Comparison of ENCODE assay signal across 10 mouse cellular contexts in the genomic region with DNA sequence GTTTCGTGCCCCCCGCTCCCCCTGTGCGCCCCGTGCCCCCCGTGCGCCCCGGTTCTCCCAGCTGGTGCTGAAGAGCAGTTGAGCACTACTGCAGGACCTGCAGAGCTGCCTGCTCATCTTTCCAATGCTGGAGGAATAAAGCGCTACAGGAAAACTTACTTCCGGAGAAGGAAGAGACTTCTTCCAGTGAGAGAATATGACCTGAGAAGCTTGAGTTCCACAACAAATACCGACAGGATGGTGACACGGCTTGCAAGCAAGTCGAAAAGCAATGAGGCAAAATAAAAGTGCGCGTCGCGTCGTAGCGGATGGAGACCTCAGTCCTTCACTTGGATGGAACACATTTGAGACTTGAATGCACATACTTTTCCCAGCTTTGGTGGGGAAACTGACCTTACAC. TPM values are rescaled to one million over a fixed set of nuclear protein-coding genes. Genes with fewer than 3 reads are reported as not detected.
DNase-seq lines count a peak whose midpoint lies in the region; ATAC-seq lines count a peak whose summit lies in the region.
"Had no signal": no experiment of that assay in that cellular context is flagged by ENCODE, and none has a peak within 500 bp of the region (broad histone marks: within the 10 kb centered on the region; RNA-seq: fewer than 3 reads in every experiment).

No protein-coding gene starts in this region.

- DNase-seq in kidney, postnatal 14 days, result no peak
- peak; percentile 43 for DNase-seq in embryonic facial prominence, embryonic 11.5 days (ENCODE audit: low spot score)
- DNase-seq in lung, postnatal 4 days, result no peak
- DNase-seq in yolk sac, embryonic 10.5 days (ENCODE audit: low spot score), result no peak
- DNase-seq: right cerebral cortex, postnatal 25 days had no signal

- H3K4me2 ChIP-seq in kidney, embryonic 15.5 days, result peak overlapping the region; percentile 40
- H3K4me2 ChIP-seq in embryonic facial prominence, embryonic 11.5 days (ENCODE audit: low read depth, low read length), result peak overlapping the region; percentile 66
- peak overlapping the region; percentile 52 for H3K4me2 ChIP-seq in hindbrain, embryonic 16.5 days (ENCODE audit: low read length)
- peak overlapping the region; percentile 35 for H3K4me2 ChIP-seq in neural tube, embryonic 14.5 days (ENCODE audit: low read depth, low read length)

- H3K27ac ChIP-seq in kidney, embryonic 15.5 days, result no peak overlapping the region
- H3K27ac ChIP-seq in embryonic facial prominence, embryonic 11.5 days (replicated peaks; ENCODE audit: low read depth, low read length), result no peak overlapping the region
- no peak overlapping the region for H3K27ac ChIP-seq in hindbrain, embryonic 16.5 days (ENCODE audit: low read depth, low read length)
- H3K27ac ChIP-seq in neural tube, embryonic 14.5 days (ENCODE audit: low read depth, low read length), result no peak overlapping the region

- 49% methylated on average over 18 of the region's 18 CpGs for WGBS in kidney, embryonic 15.5 days
- 40% methylated on average over 18 of the region's 18 CpGs for WGBS in embryonic facial prominence, embryonic 11.5 days
- whole genome bisulfite sequencing in hindbrain, embryonic 16.5 days, result 44% methylated on average over 18 of the region's 18 CpGs
- 50% methylated on average over 18 of the region's 18 CpGs for WGBS in neural tube, embryonic 14.5 days

- H3K27me3 ChIP-seq in kidney, embryonic 15.5 days, result peaks cover 27% of the 10 kb centered on the region
- H3K27me3 ChIP-seq in embryonic facial prominence, embryonic 11.5 days (ENCODE audit: control insufficient read depth, insufficient read depth, low read length), result peaks cover 4% of the 10 kb centered on the region; the same call in 1 of the 2 replicates
- no peaks in the 10 kb centered on the region for H3K27me3 ChIP-seq in hindbrain, embryonic 16.5 days (replicated peaks; ENCODE audit: control insufficient read depth, insufficient read depth, low read length)
- no peaks in the 10 kb centered on the region for H3K27me3 ChIP-seq in neural tube, embryonic 14.5 days (ENCODE audit: control insufficient read depth, insufficient read depth, low read length)

- no peaks in the 10 kb centered on the region for H3K9me3 ChIP-seq in kidney, embryonic 15.5 days (replicated peaks)
- no peaks in the 10 kb centered on the region for H3K9me3 ChIP-seq in embryonic facial prominence, embryonic 11.5 days (replicated peaks; ENCODE audit: control insufficient read depth, low read length)
- peaks cover 2% of the 10 kb centered on the region; the same call in 1 of the 2 replicates for H3K9me3 ChIP-seq in hindbrain, embryonic 16.5 days (ENCODE audit: control insufficient read depth, low read length)
- no peaks in the 10 kb centered on the region for H3K9me3 ChIP-seq in neural tube, embryonic 14.5 days (ENCODE audit: control insufficient read depth, low read length)
- H3K9me3 ChIP-seq: G1E had no signal

- peaks cover 2% of the 10 kb centered on the region; the same call in 1 of the 2 replicates for H3K36me3 ChIP-seq in kidney, embryonic 15.5 days
- no peaks in the 10 kb centered on the region; the same call in 1 of the 2 replicates for H3K36me3 ChIP-seq in embryonic facial prominence, embryonic 11.5 days (replicated peaks; ENCODE audit: control insufficient read depth, insufficient read depth, low read depth, low read length)
- H3K36me3 ChIP-seq in hindbrain, embryonic 16.5 days (ENCODE audit: control insufficient read depth, insufficient read depth, low read length), result peaks cover 5% of the 10 kb centered on the region; the same call in 1 of the 2 replicates
- H3K36me3 ChIP-seq in neural tube, embryonic 14.5 days (ENCODE audit: control insufficient read depth, insufficient read depth, low read length), result no peaks in the 10 kb centered on the region; the same call in 1 of the 2 replicates
- H3K36me3 ChIP-seq: G1E had no signal

- 0 out of 2 replicates have a peak, but pooled peaks cover 4% of the 10 kb centered on the region for H3K4me1 ChIP-seq in kidney, embryonic 15.5 days
- H3K4me1 ChIP-seq in embryonic facial prominence, embryonic 11.5 days (ENCODE audit: control insufficient read depth, insufficient read depth, low read length), result no peaks in the 10 kb centered on the region
- H3K4me1 ChIP-seq in hindbrain, embryonic 16.5 days (ENCODE audit: control insufficient read depth, insufficient read depth, low read depth, low read length), result no peaks in the 10 kb centered on the region
- no peaks in the 10 kb centered on the region for H3K4me1 ChIP-seq in neural tube, embryonic 14.5 days (ENCODE audit: control insufficient read depth, insufficient read depth, low read length)

- H3K9ac ChIP-seq in kidney, embryonic 15.5 days, result no peak overlapping the region
- H3K9ac ChIP-seq in embryonic facial prominence, embryonic 11.5 days (replicated peaks; ENCODE audit: low read length), result no peak overlapping the region
- no peak overlapping the region for H3K9ac ChIP-seq in hindbrain, embryonic 16.5 days (ENCODE audit: low read depth, low read length)
- no peak overlapping the region for H3K9ac ChIP-seq in neural tube, embryonic 14.5 days (replicated peaks; ENCODE audit: low read depth, low read length)

- peak overlapping the region; percentile 15 for H3K4me3 ChIP-seq in kidney, embryonic 15.5 days (replicated peaks)
- H3K4me3 ChIP-seq in embryonic facial prominence, embryonic 11.5 days (ENCODE audit: low read depth, low read length), result peak overlapping the region; percentile 21
- H3K4me3 ChIP-seq in hindbrain, embryonic 16.5 days (ENCODE audit: low read length), result peak overlapping the region; percentile 27; the same call in 1 of the 2 replicates
- peak overlapping the region; percentile 3; the same call in 1 of the 2 replicates for H3K4me3 ChIP-seq in neural tube, embryonic 14.5 days (ENCODE audit: low read depth, low read length)

- no peak for ATAC-seq in kidney, embryonic 15.5 days (replicated peaks; ENCODE audit: low FRiP score)
- ATAC-seq in embryonic facial prominence, embryonic 11.5 days (replicated peaks; ENCODE audit: insufficient number of reproducible peaks, low FRiP score, low TSS enrichment, low read depth), result no peak
- no peak for ATAC-seq in hindbrain, embryonic 16.5 days
- no peak for ATAC-seq in neural tube, embryonic 14.5 days (ENCODE audit: low read depth)
- ATAC-seq in megakaryocyte, adult 5-6 weeks (ENCODE audit: poor library complexity, severe bottlenecking), result no peak

RNA-seq across cellular contexts. Expression of a gene that starts 36.6 kb away (rescaled TPM):
- polyA plus RNA-seq in kidney, embryonic 15.5 days (2015; fragmentation: Nextera tagmentation; extraction: Ambion mirVana), result 8.4 and 9.1 TPM in 2 replicates
- 12.4 and 13.1 TPM in 2 replicates for polyA plus RNA-seq in embryonic facial prominence, embryonic 11.5 days (2014; fragmentation: Nextera tagmentation; extraction: Ambion mirVana)
- 28.7 and 36.3 TPM in 2 replicates for polyA plus RNA-seq in hindbrain, embryonic 16.5 days (2015; fragmentation: Nextera tagmentation; extraction: Ambion mirVana)
- 25.6 and 36.0 TPM in 2 replicates for polyA plus RNA-seq in neural tube, embryonic 14.5 days (2014; fragmentation: Nextera tagmentation; extraction: Ambion mirVana)
- total RNA-seq in megakaryocyte, adult 5-6 weeks (2015), result not detected in 2 replicates
- total RNA-seq in megakaryocyte, adult 5-6 weeks (2017), result not detected in 2 replicates
- polyA plus RNA-seq: G1E had no signal
